ENCODE assay signal across 20 mouse cellular contexts in the genomic region with DNA sequence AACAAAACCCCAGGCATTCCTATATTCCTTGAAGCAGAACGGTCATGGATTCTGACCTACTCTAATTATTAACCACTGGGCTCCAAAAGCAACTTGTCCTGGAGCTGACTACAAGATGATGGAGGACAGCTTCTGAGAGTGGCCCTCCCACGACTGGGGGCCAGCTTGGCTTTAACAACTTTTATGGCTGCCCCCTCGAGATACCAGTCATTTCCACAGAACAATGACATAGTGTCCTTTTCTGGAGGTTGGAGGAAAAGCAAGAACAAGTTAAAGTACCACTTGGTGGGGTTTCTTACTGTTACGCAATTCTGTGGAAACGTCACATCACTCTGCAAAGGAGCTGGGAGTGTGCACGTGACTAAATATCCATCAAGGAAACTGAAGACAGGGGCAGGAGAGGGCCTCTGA.
A peak's percentile ranks its signal among the peaks of the same experiment; 100 is the strongest.
DNase-seq lines count a peak whose midpoint lies in the region; ATAC-seq and TF ChIP-seq lines count a peak whose summit lies in the region.
"Had no signal": no experiment of that assay in that cellular context is flagged by ENCODE, and none has a peak within 500 bp of the region (broad histone marks: within the 10 kb centered on the region; RNA-seq: fewer than 3 reads in every experiment).

No protein-coding gene starts in this region.

- H3K4me2 ChIP-seq in liver, postnatal 0 days (ENCODE audit: low read depth, low read length) = no peak overlapping the region
- H3K4me2 ChIP-seq: embryonic facial prominence, embryonic 12.5 days; midbrain, embryonic 12.5 days; neural tube, embryonic 15.5 days had no signal

- no peaks in the 10 kb centered on the region for H3K36me3 ChIP-seq in heart, adult 2 months (ENCODE audit: control insufficient read depth, insufficient read depth, low read length)
- H3K36me3 ChIP-seq in liver, postnatal 0 days (replicated peaks; ENCODE audit: insufficient read depth, low read length) = no peaks in the 10 kb centered on the region
- H3K36me3 ChIP-seq: embryonic facial prominence, embryonic 12.5 days; midbrain, embryonic 12.5 days; neural tube, embryonic 15.5 days had no signal

- no peaks in the 10 kb centered on the region for H3K79me2 ChIP-seq in heart, adult 2 months (replicated peaks; ENCODE audit: control insufficient read depth, insufficient read depth, low read length)

- no peak overlapping the region for H3K9ac ChIP-seq in heart, adult 2 months (ENCODE audit: low read depth, low read length)
- no peak overlapping the region for H3K9ac ChIP-seq in liver, postnatal 0 days (replicated peaks)
- H3K9ac ChIP-seq: embryonic facial prominence, embryonic 12.5 days; midbrain, embryonic 12.5 days; neural tube, embryonic 15.5 days had no signal

- intact Hi-C loops in heart, adult 2 months (cut with DNase I) = no loop called here

- ATAC-seq in liver, postnatal 0 days = no peak
- ATAC-seq: forebrain, embryonic 16.5 days; hindbrain, embryonic 16.5 days had no signal

- no peak for TF ChIP-seq CTCF in heart, adult 2 months (IDR thresholded peaks at IDR 0.05)
- no peak for TF ChIP-seq CTCF in liver, postnatal 0 days (IDR thresholded peaks at IDR 0.05; ENCODE audit: low read depth)

- H3K9me3 ChIP-seq in liver, postnatal 0 days (ENCODE audit: low read length) = no peaks in the 10 kb centered on the region
- H3K9me3 ChIP-seq: embryonic facial prominence, embryonic 12.5 days; midbrain, embryonic 12.5 days; neural tube, embryonic 15.5 days had no signal

- peak; percentile 87 for DNase-seq in heart, adult 11 months
- DNase-seq in heart, adult 2 months = no peak
- DNase-seq in kidney, adult 18-20 months = peak; percentile 77
- DNase-seq in kidney, postnatal 10 days = peak; percentile 36
- DNase-seq in lung, postnatal 25 days (ENCODE audit: low spot score) = peak; percentile 72
- no peak for DNase-seq in right cerebral cortex, postnatal 14 days
- no peak for DNase-seq in liver, postnatal 0 days
- DNase-seq in spleen, adult 18-20 months = no peak
- DNase-seq: adrenal gland, postnatal 10 days; cerebellum, adult 18-20 months; heart, postnatal 4 days; layer of hippocampus, postnatal 36 days; thymus, adult 18-20 months had no signal

- no peak overlapping the region for H3K4me3 ChIP-seq in heart, adult 2 months
- no peak overlapping the region for H3K4me3 ChIP-seq in liver, postnatal 0 days (ENCODE audit: low read depth, low read length)
- H3K4me3 ChIP-seq: embryonic facial prominence, embryonic 12.5 days; midbrain, embryonic 12.5 days; neural tube, embryonic 15.5 days had no signal

- WGBS in heart, adult 2 months = 67% methylated on average over 6 of the region's 6 CpGs
- WGBS in liver, postnatal 0 days (ENCODE audit: insufficient replicate concordance) = 40% methylated on average over 6 of the region's 6 CpGs

- H3K27ac ChIP-seq in heart, adult 2 months = no peak overlapping the region
- H3K27ac ChIP-seq in liver, postnatal 0 days (ENCODE audit: low read depth) = no peak overlapping the region
- H3K27ac ChIP-seq: embryonic facial prominence, embryonic 12.5 days; macrophage; midbrain, embryonic 12.5 days; neural tube, embryonic 15.5 days had no signal

- H3K4me1 ChIP-seq in heart, adult 2 months (ENCODE audit: control insufficient read depth, insufficient read depth, low read length) = peaks cover 3% of the 10 kb centered on the region
- peaks cover 2% of the 10 kb centered on the region; the same call in 1 of the 2 replicates for H3K4me1 ChIP-seq in liver, postnatal 0 days (ENCODE audit: insufficient read depth)

- no peak for TF ChIP-seq POLR2A in heart, adult 2 months (IDR thresholded peaks at IDR 0.05; ENCODE audit: insufficient read depth, low read depth, low read length)

- no peaks in the 10 kb centered on the region for H3K27me3 ChIP-seq in heart, adult 2 months (ENCODE audit: control insufficient read depth, insufficient read depth, low read length)
- peaks cover 2% of the 10 kb centered on the region; the same call in 1 of the 2 replicates for H3K27me3 ChIP-seq in liver, postnatal 0 days (ENCODE audit: insufficient read depth, low read length)
- H3K27me3 ChIP-seq: CH12.LX; embryonic facial prominence, embryonic 12.5 days; neural tube, embryonic 15.5 days had no signal

- no peak for TF ChIP-seq EP300 in heart, adult 2 months (IDR thresholded peaks at IDR 0.05; ENCODE audit: insufficient read depth, low read depth, low read length)
- no peak for TF ChIP-seq EP300 in liver, postnatal 0 days (IDR thresholded peaks at IDR 0.05; ENCODE audit: low read depth)

Comparison
In these comparisons a context has a peak if more than half of its experiments do, and no peak if none do; other contexts are left out.
1. DNase-seq: peak in heart, adult 11 months (single experiment), kidney, adult 18-20 months (single experiment), kidney, postnatal 10 days (single experiment) and lung, postnatal 25 days (single experiment); none in heart, adult 2 months (0 of 2), right cerebral cortex, postnatal 14 days (single experiment), liver, postnatal 0 days (single experiment) and spleen, adult 18-20 months (0 of 2).